Mouse (Mus musculus): ENCODE measurements around the gene Sstr2. TPM values are rescaled to one million over a fixed set of nuclear protein-coding genes. Genes with fewer than 3 reads are reported as not detected.
A peak's percentile ranks its signal among the peaks of the same experiment; 100 is the strongest.

Sstr2 gene
- polyA plus RNA-seq, 1 experiment from 2014 or later = 0.20 TPM

DNA sequence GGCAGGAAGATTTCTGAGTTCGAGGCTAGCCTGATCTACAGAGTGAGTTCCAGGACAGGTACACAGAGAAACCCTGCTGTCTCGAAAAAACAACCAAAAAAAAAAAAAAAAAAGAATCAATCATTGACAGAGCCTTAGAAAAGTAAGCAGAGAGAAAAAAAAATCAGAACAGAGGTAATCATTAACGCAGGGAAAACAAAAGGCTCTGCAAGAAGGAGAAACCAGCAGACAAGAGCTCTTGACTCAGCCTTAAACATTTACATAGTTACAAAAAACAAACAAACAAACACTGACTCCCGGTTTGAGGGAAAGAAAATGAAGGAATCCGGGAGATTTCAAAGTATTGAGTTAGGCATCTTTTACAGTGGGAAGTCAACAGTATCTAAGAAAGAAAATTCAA is 9.6 kb upstream of the Sstr2 start:
- H3K4me1 ChIP-seq (replicated peaks; ENCODE audit: insufficient read depth, low read length) = peaks cover 11% of the 10 kb centered on the region; the same call in 1 of the 2 replicates
- DNase-seq (ENCODE audit: low spot score) (no peak), ATAC-seq (replicated peaks; ENCODE audit: low FRiP score, low read depth) (no peak)
- H3K9ac ChIP-seq (ENCODE audit: low read depth, low read length) = no peak overlapping the region
- no peak for TF ChIP-seq CTCF (IDR thresholded peaks at IDR 0.05; ENCODE audit: low read depth)
- no peaks in the 10 kb centered on the region for H3K36me3 ChIP-seq (ENCODE audit: insufficient read depth, low read length)
- H3K9me3 ChIP-seq (replicated peaks; ENCODE audit: low read length) = no peaks in the 10 kb centered on the region
- peak overlapping the region; percentile 19; the same call in 1 of the 2 replicates for H3K27ac ChIP-seq
- H3K27me3 ChIP-seq (ENCODE audit: insufficient read depth, low read length) = no peaks in the 10 kb centered on the region
- no peak overlapping the region for H3K4me2 ChIP-seq (ENCODE audit: low read length)
- 67% methylated on average over 5 of the region's 5 CpGs for WGBS
- H3K4me3 ChIP-seq (replicated peaks; ENCODE audit: low read depth, low read length) = no peak overlapping the region

DNA sequence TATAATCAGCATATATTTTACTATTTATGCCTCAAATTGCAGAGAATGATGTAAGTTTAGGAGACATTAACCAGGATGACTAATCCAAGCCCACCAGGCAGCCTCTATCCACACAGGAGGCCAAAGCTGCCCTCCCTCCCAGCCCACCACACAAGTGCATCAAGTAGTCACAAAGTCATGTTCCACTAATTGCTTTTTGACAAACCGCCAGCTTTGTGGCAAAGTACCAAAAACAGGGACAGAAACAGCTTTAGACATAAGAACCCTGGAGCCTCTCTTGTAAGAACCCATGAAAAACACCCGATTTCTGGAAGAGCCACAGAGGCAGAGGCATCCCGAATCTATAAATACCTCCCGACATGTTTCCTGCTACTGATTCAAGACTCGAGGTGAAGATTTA is 8.9 kb upstream of the Sstr2 start:
- H3K27me3 ChIP-seq (ENCODE audit: insufficient read depth, low read length) = no peaks in the 10 kb centered on the region
- H3K9me3 ChIP-seq (replicated peaks; ENCODE audit: low read length) = no peaks in the 10 kb centered on the region
- H3K9ac ChIP-seq (ENCODE audit: low read depth, low read length) = no peak overlapping the region
- H3K4me2 ChIP-seq (ENCODE audit: low read length) = no peak overlapping the region
- ATAC-seq (replicated peaks; ENCODE audit: low FRiP score, low read depth) = no peak
- no peak overlapping the region for H3K4me3 ChIP-seq (replicated peaks; ENCODE audit: low read depth, low read length)
- 26% methylated on average over 5 of the region's 5 CpGs for WGBS
- DNase-seq (ENCODE audit: low spot score) = peak; percentile 47
- no peaks in the 10 kb centered on the region for H3K36me3 ChIP-seq (ENCODE audit: insufficient read depth, low read length)
- peaks cover 11% of the 10 kb centered on the region; the same call in 1 of the 2 replicates for H3K4me1 ChIP-seq (replicated peaks; ENCODE audit: insufficient read depth, low read length)
- TF ChIP-seq CTCF (IDR thresholded peaks at IDR 0.05; ENCODE audit: low read depth) = no peak
- peak overlapping the region; percentile 19; the same call in 1 of the 2 replicates for H3K27ac ChIP-seq

DNA sequence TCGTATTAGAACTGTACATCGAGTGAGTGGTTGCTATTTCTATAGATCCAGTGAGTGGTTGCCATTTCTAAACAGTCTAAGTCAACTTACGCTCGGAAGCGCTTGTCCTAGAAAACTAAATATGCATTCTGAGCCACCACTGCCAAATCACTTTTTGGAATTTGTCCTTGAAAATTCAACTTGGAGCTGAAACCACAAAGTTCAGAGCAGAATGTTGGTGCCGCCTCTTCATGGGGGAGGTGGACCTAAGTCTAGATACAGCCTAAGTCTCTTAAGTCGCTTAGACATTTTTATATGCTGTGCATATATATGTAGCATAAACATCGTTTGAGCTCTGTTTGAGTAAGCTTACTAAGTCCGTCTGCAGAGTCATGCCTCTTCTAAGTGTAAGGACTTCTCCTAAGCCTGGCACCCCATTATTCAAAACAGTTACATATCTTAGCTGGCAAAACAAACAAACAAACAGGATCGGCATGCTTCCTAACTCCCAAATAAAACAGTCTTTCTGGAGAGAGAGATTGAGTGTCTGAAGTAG is 8.0 kb upstream of the Sstr2 start:
- H3K27ac ChIP-seq = no peak overlapping the region
- H3K4me2 ChIP-seq (ENCODE audit: low read length) = no peak overlapping the region
- no peaks in the 10 kb centered on the region; the same call in 1 of the 2 replicates for H3K27me3 ChIP-seq (ENCODE audit: insufficient read depth, low read length)
- 71% methylated on average over 10 of the region's 10 CpGs for WGBS
- no peak overlapping the region for H3K4me3 ChIP-seq (replicated peaks; ENCODE audit: low read depth, low read length)
- no peaks in the 10 kb centered on the region for H3K36me3 ChIP-seq (ENCODE audit: insufficient read depth, low read length)
- ATAC-seq (replicated peaks; ENCODE audit: low FRiP score, low read depth) (no peak), DNase-seq (ENCODE audit: low spot score) (no peak)
- H3K9me3 ChIP-seq (replicated peaks; ENCODE audit: low read length) = no peaks in the 10 kb centered on the region
- peaks cover 11% of the 10 kb centered on the region; the same call in 1 of the 2 replicates for H3K4me1 ChIP-seq (replicated peaks; ENCODE audit: insufficient read depth, low read length)
- H3K9ac ChIP-seq (ENCODE audit: low read depth, low read length) = no peak overlapping the region
- TF ChIP-seq CTCF (IDR thresholded peaks at IDR 0.05; ENCODE audit: low read depth) = no peak

DNA sequence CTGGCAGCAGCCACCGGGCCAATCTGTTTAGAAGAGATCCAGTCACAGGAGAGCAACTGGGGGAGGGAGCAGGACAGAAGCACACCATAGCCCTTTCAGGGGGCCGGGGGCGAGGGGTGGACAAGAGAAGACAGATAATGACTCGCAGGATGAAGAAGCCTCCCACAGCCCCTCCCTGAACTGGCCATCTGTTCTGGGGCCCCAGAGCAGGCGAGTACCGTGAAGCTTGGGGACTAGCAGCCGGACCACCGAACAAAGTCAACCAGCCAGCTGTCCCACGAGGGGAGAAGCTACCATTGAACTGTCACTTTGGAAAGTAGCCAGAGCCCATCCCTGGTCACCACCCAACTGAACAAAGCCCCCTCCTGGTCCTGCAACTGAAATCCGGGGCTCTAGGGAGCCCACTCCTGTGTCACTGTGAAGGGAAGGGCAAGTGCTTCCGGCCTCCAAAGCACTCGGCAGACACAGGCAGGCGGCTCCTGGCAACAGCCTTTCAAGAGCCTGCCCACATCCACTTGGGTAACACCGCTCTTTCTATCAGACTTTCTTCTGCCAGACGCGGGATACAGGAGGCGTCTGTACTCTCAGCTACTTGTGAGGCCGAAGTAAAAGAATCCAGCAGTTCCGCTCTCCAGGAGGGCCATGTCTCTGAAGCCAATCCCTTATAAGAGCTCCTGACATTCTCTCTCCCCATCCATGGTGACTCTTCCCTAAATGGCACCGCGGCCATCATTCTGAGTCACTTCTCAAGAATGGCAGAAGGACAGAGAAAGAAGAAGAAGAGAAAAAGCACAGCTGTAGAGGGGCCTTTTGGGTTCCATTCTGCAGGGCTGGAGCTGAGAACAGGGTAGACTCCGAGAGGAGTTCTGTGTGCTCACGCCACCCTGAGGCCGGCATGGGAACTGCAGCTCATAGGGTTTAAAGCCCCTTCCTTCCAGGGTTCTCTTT is 7.2 kb upstream of the Sstr2 start:
- Histone ChIP-seq H3K9ac (ENCODE audit: low read depth, low read length) (peak overlapping the region; percentile 19; the same call in 1 of the 2 replicates), H3K4me3 (replicated peaks; ENCODE audit: low read depth, low read length) (no peak overlapping the region), H3K9me3 (replicated peaks; ENCODE audit: low read length) (no peaks in the 10 kb centered on the region), H3K4me2 (ENCODE audit: low read length) (peak overlapping the region; percentile 23; the same call in 1 of the 2 replicates), H3K4me1 (replicated peaks; ENCODE audit: insufficient read depth, low read length) (peaks cover 11% of the 10 kb centered on the region; the same call in 1 of the 2 replicates), H3K27me3 (ENCODE audit: insufficient read depth, low read length) (no peaks in the 10 kb centered on the region; the same call in 1 of the 2 replicates), H3K36me3 (ENCODE audit: insufficient read depth, low read length) (no peaks in the 10 kb centered on the region), H3K27ac (no peak overlapping the region)
- peak; percentile 75 for TF ChIP-seq CTCF (IDR thresholded peaks at IDR 0.05; ENCODE audit: low read depth)
- 10% methylated on average over 24 of the region's 24 CpGs for WGBS
- DNase-seq (ENCODE audit: low spot score) (peak; percentile 64), ATAC-seq (replicated peaks; ENCODE audit: low FRiP score, low read depth) (no peak)

DNA sequence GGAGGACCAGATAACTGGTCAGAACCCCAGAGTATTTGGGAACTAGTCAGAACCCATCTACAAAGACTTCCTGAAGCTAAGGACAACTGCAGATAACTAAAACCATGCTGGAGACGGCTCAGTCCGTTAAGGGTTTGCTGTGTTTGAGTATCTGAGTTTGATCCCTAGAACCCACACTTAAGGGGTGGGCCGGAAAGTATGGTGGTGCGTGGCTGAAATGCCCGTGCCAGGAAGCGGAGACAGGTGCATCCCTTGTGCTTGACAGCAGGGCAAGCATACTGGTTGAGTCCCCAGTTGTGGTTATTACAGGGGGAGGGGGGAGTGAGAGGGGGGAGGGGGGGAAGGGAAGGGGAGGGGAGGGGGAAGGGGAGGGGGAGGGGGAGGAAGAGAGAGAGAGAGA is 4.7 kb upstream of the Sstr2 start:
- H3K27ac ChIP-seq = no peak overlapping the region
- no peak for TF ChIP-seq CTCF (IDR thresholded peaks at IDR 0.05; ENCODE audit: low read depth)
- WGBS = 87% methylated on average over 6 of the region's 6 CpGs
- DNase-seq (ENCODE audit: low spot score) (no peak), ATAC-seq (replicated peaks; ENCODE audit: low FRiP score, low read depth) (no peak)
- H3K4me2 ChIP-seq (ENCODE audit: low read length) = no peak overlapping the region
- no peaks in the 10 kb centered on the region for H3K36me3 ChIP-seq (ENCODE audit: insufficient read depth, low read length)
- no peak overlapping the region for H3K9ac ChIP-seq (ENCODE audit: low read depth, low read length)
- peaks cover 23% of the 10 kb centered on the region; the same call in 1 of the 2 replicates for H3K4me1 ChIP-seq (replicated peaks; ENCODE audit: insufficient read depth, low read length)
- H3K4me3 ChIP-seq (replicated peaks; ENCODE audit: low read depth, low read length) = no peak overlapping the region
- no peaks in the 10 kb centered on the region; the same call in none of the 2 replicates for H3K27me3 ChIP-seq (ENCODE audit: insufficient read depth, low read length)
- no peaks in the 10 kb centered on the region for H3K9me3 ChIP-seq (replicated peaks; ENCODE audit: low read length)

DNA sequence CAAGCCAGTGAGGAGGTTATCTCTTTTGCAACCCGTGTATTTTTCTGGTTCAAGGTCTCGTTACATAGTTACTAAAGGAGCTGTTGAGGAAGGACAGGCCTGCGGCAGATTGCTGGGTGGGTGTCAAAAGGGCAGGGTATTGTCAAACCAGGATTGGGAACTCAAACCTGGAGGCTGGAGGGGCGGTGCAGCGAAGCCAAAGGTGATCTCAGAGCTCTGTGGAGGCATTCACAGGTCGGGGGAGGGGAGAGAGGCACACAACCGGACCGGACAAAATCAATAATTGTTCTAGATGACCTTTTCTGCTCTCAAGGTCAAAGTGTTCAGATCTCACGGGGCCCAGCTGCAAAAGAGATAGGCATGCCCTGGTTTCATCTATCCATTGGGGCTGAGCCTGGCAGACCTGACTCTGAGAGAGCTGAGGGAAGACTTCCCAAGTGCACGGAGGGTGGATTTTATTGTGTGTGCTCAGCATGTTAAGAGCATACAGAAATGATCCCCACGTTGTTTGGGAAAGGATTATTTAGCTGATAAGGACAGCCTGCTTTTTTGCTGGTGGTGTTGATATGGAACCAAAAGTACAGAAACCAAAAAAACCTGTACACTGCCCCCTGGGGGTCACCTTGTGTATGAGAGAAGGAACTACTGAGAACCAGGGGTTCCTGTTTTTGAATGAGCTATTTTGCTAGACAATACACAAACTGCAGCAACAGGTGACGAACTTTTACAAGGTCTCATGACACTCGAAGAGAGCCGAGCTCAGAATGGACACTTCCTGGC is 1.8 kb upstream of the Sstr2 start:
- no peak overlapping the region for H3K9ac ChIP-seq (ENCODE audit: low read depth, low read length)
- DNase-seq (ENCODE audit: low spot score) = peak; percentile 75
- TF ChIP-seq CTCF (IDR thresholded peaks at IDR 0.05; ENCODE audit: low read depth) = peak; percentile 66

More for the DNA sequence above, 1.8 kb upstream of the Sstr2 start:
- Histone ChIP-seq H3K4me1 (replicated peaks; ENCODE audit: insufficient read depth, low read length) (peaks cover 12% of the 10 kb centered on the region; the same call in 1 of the 2 replicates), H3K36me3 (ENCODE audit: insufficient read depth, low read length) (no peaks in the 10 kb centered on the region), H3K27ac (no peak overlapping the region), H3K4me2 (ENCODE audit: low read length) (no peak overlapping the region), H3K4me3 (replicated peaks; ENCODE audit: low read depth, low read length) (no peak overlapping the region), H3K9me3 (replicated peaks; ENCODE audit: low read length) (no peaks in the 10 kb centered on the region), H3K27me3 (ENCODE audit: insufficient read depth, low read length) (peaks cover 10% of the 10 kb centered on the region)
- no peak; the same call in 1 of the 2 replicates for ATAC-seq (replicated peaks; ENCODE audit: low FRiP score, low read depth)
- 41% methylated on average over 14 of the region's 14 CpGs for WGBS

Data from kidney, postnatal 0 days (tissue).